Mouse (Mus musculus) lung, postnatal 0 days (tissue): Measurements from ENCODE around the gene Hmgcl. TPM values are rescaled to one million over a fixed set of nuclear protein-coding genes. Genes with fewer than 3 reads are reported as not detected.

Experiments
- ATAC-seq: fragments of 200-750 bp; cut with Nextera tagmentation; 2 replicates; pipeline ENCODE4 v1.8.0; 2017; ENCODE audit warnings: moderate library complexity
- DNase-seq: peaks from one replicate; pipeline ENCODE4 v3.0.0-alpha.2; 2016; ENCODE audit warnings: low spot score
- H3K27ac ChIP-seq: fragments of 300-500 bp; sonication (generic); 2 replicates; pipeline ENCODE4 v1.5.1; 2014; ENCODE audit warnings: antibody characterized with exemption, mild to moderate bottlenecking, low read length, mixed read lengths
- H3K27me3 ChIP-seq: fragments of 300-500 bp; sonication (generic); replicated peaks from 2 replicates; pipeline ENCODE4 v1.6.1; 2014; ENCODE audit warnings: low read length, mixed read lengths; ENCODE audit not compliant: insufficient read depth
- H3K36me3 ChIP-seq: fragments of 300-500 bp; sonication (generic); 2 replicates; pipeline ENCODE4 v1.6.1; 2014; ENCODE audit warnings: low read length, mixed read lengths; ENCODE audit not compliant: insufficient read depth
- H3K4me1 ChIP-seq: fragments of 300-500 bp; sonication (generic); 2 replicates; pipeline ENCODE4 v1.6.1; 2014; ENCODE audit warnings: antibody characterized with exemption, low read depth, low read length, mixed read lengths; ENCODE audit not compliant: insufficient read depth
- H3K4me2 ChIP-seq: fragments of 300-500 bp; sonication (generic); replicated peaks from 2 replicates; pipeline ENCODE4 v1.6.1; 2014; ENCODE audit warnings: low read depth, mild to moderate bottlenecking, low read length, moderate library complexity, mixed read lengths
- H3K4me3 ChIP-seq: fragments of 300-500 bp; sonication (generic); 2 replicates; pipeline ENCODE4 v1.5.1; 2014; ENCODE audit warnings: low read depth, low read length
- H3K9ac ChIP-seq: fragments of 300-500 bp; sonication (generic); replicated peaks from 2 replicates; pipeline ENCODE4 v1.6.1; 2014; ENCODE audit warnings: low read depth, mild to moderate bottlenecking
- H3K9me3 ChIP-seq: fragments of 300-500 bp; sonication (generic); 2 replicates; pipeline ENCODE4 v1.6.1; 2016; ENCODE audit warnings: low read length, mixed read lengths
- CTCF ChIP-seq: IDR thresholded peaks from 2 replicates; pipeline ENCODE4 v1.5.1; 2016; ENCODE audit warnings: antibody characterized with exemption, mild to moderate bottlenecking
- EP300 ChIP-seq: IDR thresholded peaks from 2 replicates; pipeline ENCODE4 v1.6.1; 2016; ENCODE audit warnings: antibody characterized with exemption, mild to moderate bottlenecking, control low read depth
- WGBS: fragments of 180-500 bp; shearing (Covaris S2); extraction: QIAGEN DNeasy Blood & Tissue Kit; methylation state at CpG from one replicate; pipeline ENCODE4 v1.1.7; 2014; 5-methylcytosine and 5-hydroxymethylcytosine counted together
- polyA plus RNA-seq: library from polyadenylated mRNA; unstranded; fragments of >200 nt; fragmentation: Nextera tagmentation; extraction: Ambion mirVana; gene quantifications from 2 replicates; pipeline ENCODE4 v1.2.1, GENCODE M21; 2015

Hmgcl gene
- polyA plus RNA-seq, 1 experiment from 2014 or later = 67.7 TPM

- no peaks in the 10 kb centered on the region for H3K27me3 ChIP-seq
- DNase-seq = peak; percentile 69
- H3K36me3 ChIP-seq = no peaks in the 10 kb centered on the region
- H3K27ac ChIP-seq = peak overlapping the region; percentile 32; the same call in 1 of the 2 replicates
- no peak for ATAC-seq
- no peaks in the 10 kb centered on the region for H3K9me3 ChIP-seq
- H3K4me3 ChIP-seq = no peak overlapping the region
- 60% methylated on average over 13 of the region's 13 CpGs for whole genome bisulfite sequencing
- peaks cover 4% of the 10 kb centered on the region; the same call in 1 of the 2 replicates for H3K4me1 ChIP-seq
- no peak for TF ChIP-seq EP300
- TF ChIP-seq CTCF = no peak
- H3K9ac ChIP-seq = no peak overlapping the region
- no peak overlapping the region for H3K4me2 ChIP-seq
Observed at GRCm38 (mm10) chr4:135918635-135919279, 27.5 kb upstream of the Hmgcl start.

- Histone ChIP-seq H3K9ac (no peak overlapping the region), H3K27ac (peak overlapping the region; percentile 20; the same call in 1 of the 2 replicates), H3K9me3 (no peaks in the 10 kb centered on the region), H3K36me3 (no peaks in the 10 kb centered on the region), H3K4me2 (no peak overlapping the region), H3K4me1 (peaks cover 4% of the 10 kb centered on the region; the same call in 1 of the 2 replicates), H3K27me3 (no peaks in the 10 kb centered on the region), H3K4me3 (no peak overlapping the region)
- DNase-seq (no peak), ATAC-seq (no peak)
- TF ChIP-seq EP300 (no peak), CTCF (no peak)
- WGBS = 68% methylated on average over 3 of the region's 3 CpGs
Observed at GRCm38 (mm10) chr4:135919280-135919639, 27.0 kb upstream of the Hmgcl start.

- peak within 1 kb of the TSS; percentile 93 for H3K4me2 ChIP-seq
- WGBS = 1% methylated on average over 59 of the region's 60 CpGs
Observed at GRCm38 (mm10) chr4:135920304-135921241, 25.7 kb upstream of the Hmgcl start, which contains the start of gene Fuca1. Fuca1 (plus strand) TSS chr4:135920735.

GRCm38 (mm10) chr4:135921257-135922120, 24.8 kb upstream of the Hmgcl start:
- 2% methylated on average over 26 of the region's 26 CpGs for WGBS
- peak overlapping the region; percentile 80 for H3K4me3 ChIP-seq
- no peak for ATAC-seq

More at GRCm38 (mm10) chr4:135920304-135921241, 25.7 kb upstream of the Hmgcl start, which contains the start of gene Fuca1:
- H3K9me3 ChIP-seq = no peaks in the 10 kb centered on the region
- TF ChIP-seq EP300 (peak; percentile 29; the same call in 1 of the 2 replicates), CTCF (peak; percentile 76)
- DNase-seq (peak; percentile 98), ATAC-seq (peak; percentile 96)
- 0 out of 2 replicates have a peak, but pooled peaks cover 3% of the 10 kb centered on the region for H3K36me3 ChIP-seq
- H3K4me1 ChIP-seq = peaks cover 4% of the 10 kb centered on the region; the same call in 1 of the 2 replicates
- H3K27me3 ChIP-seq = no peaks in the 10 kb centered on the region
- peak within 1 kb of the TSS; percentile 63 for H3K27ac ChIP-seq
- H3K4me3 ChIP-seq = peak within 1 kb of the TSS; percentile 80
- H3K9ac ChIP-seq = peak within 1 kb of the TSS; percentile 59

GRCm38 (mm10) chr4:135922190-135922589, 24.1 kb upstream of the Hmgcl start:
- DNase-seq (no peak), ATAC-seq (no peak)
- Histone ChIP-seq H3K4me3 (peak overlapping the region; percentile 80; the same call in 1 of the 2 replicates), H3K36me3 (peaks cover 13% of the 10 kb centered on the region; the same call in 1 of the 2 replicates), H3K4me2 (peak overlapping the region; percentile 93), H3K27ac (no peak overlapping the region), H3K27me3 (no peaks in the 10 kb centered on the region), H3K9me3 (no peaks in the 10 kb centered on the region), H3K9ac (no peak overlapping the region), H3K4me1 (peaks cover 4% of the 10 kb centered on the region; the same call in 1 of the 2 replicates)
- WGBS = 61% methylated on average over 1 of the region's 1 CpGs
- TF ChIP-seq EP300 (no peak), CTCF (no peak)

More at GRCm38 (mm10) chr4:135921257-135922120, 24.8 kb upstream of the Hmgcl start:
- peak; percentile 57 for DNase-seq
- TF ChIP-seq EP300 (no peak), CTCF (no peak)
- peak overlapping the region; percentile 63 for H3K27ac ChIP-seq
- H3K4me1 ChIP-seq = peaks cover 4% of the 10 kb centered on the region; the same call in 1 of the 2 replicates
- H3K4me2 ChIP-seq = peak overlapping the region; percentile 93
- H3K36me3 ChIP-seq = peaks cover 10% of the 10 kb centered on the region; the same call in 1 of the 2 replicates
- no peaks in the 10 kb centered on the region for H3K9me3 ChIP-seq
- peak overlapping the region; percentile 59 for H3K9ac ChIP-seq
- H3K27me3 ChIP-seq = no peaks in the 10 kb centered on the region
